Mouse (Mus musculus) heart, adult 2 months (tissue): ENCODE data around the gene Fstl5.

ENCODE experiments used
- CTCF ChIP-seq: fragments of 200-600 bp; IDR thresholded peaks from 2 replicates; pipeline ENCODE4 v1.8.1; 2022; ENCODE audit warnings: antibody characterized with exemption, mild to moderate bottlenecking, moderate library complexity
- POLR2A ChIP-seq: fragments of 200-500 bp; IDR thresholded peaks from 2 replicates; pipeline ENCODE4 v1.6.1; 2011; ENCODE audit warnings: mild to moderate bottlenecking, low read depth, low read length, control low read depth; ENCODE audit not compliant: insufficient read depth

- no peak for TF ChIP-seq POLR2A
- TF ChIP-seq CTCF = no peak
These were observed 220.3 kb downstream of the Fstl5 start for GRCm38 (mm10) chr3:76294394-76294793.
